Mouse (Mus musculus) hindbrain, postnatal 0 days (tissue): Measurements from ENCODE around the gene Zfp607b. TPM values are rescaled to one million over a fixed set of nuclear protein-coding genes. Genes with fewer than 3 reads are reported as not detected.

Experiments used
- ATAC-seq: fragments of 200-750 bp; cut with Nextera tagmentation; 2 replicates; pipeline ENCODE4 v1.8.0; 2017; ENCODE audit warnings: mild to moderate bottlenecking, moderate TSS enrichment, moderate library complexity
- DNase-seq: peaks from one replicate; pipeline ENCODE4 v3.0.0-alpha.2; 2015; ENCODE audit warnings: low spot score
- H3K27ac ChIP-seq: fragments of 300-500 bp; sonication (generic); 2 replicates; pipeline ENCODE4 v1.5.1; 2014; ENCODE audit warnings: mild to moderate bottlenecking
- H3K27me3 ChIP-seq: fragments of 300-500 bp; sonication (generic); 2 replicates; pipeline ENCODE4 v1.6.1; 2014; ENCODE audit warnings: low read length, mixed read lengths; ENCODE audit not compliant: insufficient read depth
- H3K36me3 ChIP-seq: fragments of 300-500 bp; sonication (generic); 2 replicates; pipeline ENCODE4 v1.6.1; 2014; ENCODE audit warnings: low read length, mixed read lengths; ENCODE audit not compliant: insufficient read depth
- H3K4me1 ChIP-seq: fragments of 300-500 bp; sonication (generic); 2 replicates; pipeline ENCODE4 v1.6.1; 2014; ENCODE audit warnings: antibody characterized with exemption, low read length, mixed read lengths; ENCODE audit not compliant: insufficient read depth
- H3K4me2 ChIP-seq: fragments of 300-500 bp; sonication (generic); 2 replicates; pipeline ENCODE4 v1.6.1; 2014; ENCODE audit warnings: low read depth, mild to moderate bottlenecking, low read length, moderate library complexity, mixed read lengths
- H3K4me3 ChIP-seq: fragments of 300-500 bp; sonication (generic); 2 replicates; pipeline ENCODE4 v1.5.1; 2014; ENCODE audit warnings: low read length
- H3K9ac ChIP-seq: fragments of 300-500 bp; sonication (generic); replicated peaks from 2 replicates; pipeline ENCODE4 v1.6.1; 2014; ENCODE audit warnings: mild to moderate bottlenecking, low read length, moderate library complexity, mixed read lengths
- H3K9me3 ChIP-seq: fragments of 300-500 bp; sonication (generic); 2 replicates; pipeline ENCODE4 v1.6.1; 2016; ENCODE audit warnings: low read length, mixed read lengths
- CTCF ChIP-seq: IDR thresholded peaks from 2 replicates; pipeline ENCODE4 v1.5.1; 2016; ENCODE audit warnings: antibody characterized with exemption, control low read depth, low read depth
- WGBS: fragments of 180-500 bp; shearing (Covaris S2); extraction: QIAGEN DNeasy Blood & Tissue Kit; methylation state at CpG from one replicate; pipeline ENCODE4 v1.1.7; 2014; 5-methylcytosine and 5-hydroxymethylcytosine counted together
- polyA plus RNA-seq: library from polyadenylated mRNA; unstranded; fragments of >200 nt; fragmentation: Nextera tagmentation; extraction: Ambion mirVana; gene quantifications from 2 replicates; pipeline ENCODE4 v1.2.1, GENCODE M21; 2015
- total RNA-seq: library from RNA; depleted of rRNA; stranded (reverse); fragments of >200 nt; gene quantifications from 2 replicates; pipeline ENCODE4 v1.2.3, GENCODE M21; 2014; rRNA removed

The Zfp607b gene
- total and polyA plus RNA-seq, 2 experiments from 2014 or later: 5.6 to 8.5 TPM

DNA sequence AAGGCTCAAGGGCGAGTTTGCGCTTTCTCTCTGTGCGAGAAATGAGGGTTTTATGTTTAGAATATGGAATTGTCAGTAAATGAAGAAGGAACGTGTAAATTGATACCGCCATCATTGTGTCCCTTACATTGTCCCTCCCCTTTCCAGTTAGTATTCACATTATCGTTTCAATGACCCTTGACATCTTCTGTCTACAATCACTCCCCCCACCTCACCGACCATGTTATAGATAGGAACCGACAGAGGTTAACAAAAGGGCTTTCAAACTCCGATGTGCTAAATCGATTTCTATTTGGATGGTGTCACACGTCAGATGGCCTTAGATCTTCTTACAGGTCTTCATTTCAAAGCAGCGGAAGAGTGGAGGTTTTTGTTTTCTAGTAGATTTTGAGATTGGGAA, 42.8 kb downstream of the Zfp607b start:
- no peaks in the 10 kb centered on the region for H3K36me3 ChIP-seq
- H3K4me3 ChIP-seq: peak overlapping the region; percentile 62
- H3K27ac ChIP-seq: peak overlapping the region; percentile 99
- H3K27me3 ChIP-seq: no peaks in the 10 kb centered on the region
- ATAC-seq (peak; percentile 22; the same call in 1 of the 2 replicates), DNase-seq (peak; percentile 43)
- 2% methylated on average over 12 of the region's 12 CpGs for WGBS
- H3K4me2 ChIP-seq: peak overlapping the region; percentile 74
- no peak for TF ChIP-seq CTCF
- H3K9ac ChIP-seq: peak overlapping the region; percentile 95
- H3K4me1 ChIP-seq: peaks cover 12% of the 10 kb centered on the region; the same call in 1 of the 2 replicates
- H3K9me3 ChIP-seq: no peaks in the 10 kb centered on the region

DNA sequence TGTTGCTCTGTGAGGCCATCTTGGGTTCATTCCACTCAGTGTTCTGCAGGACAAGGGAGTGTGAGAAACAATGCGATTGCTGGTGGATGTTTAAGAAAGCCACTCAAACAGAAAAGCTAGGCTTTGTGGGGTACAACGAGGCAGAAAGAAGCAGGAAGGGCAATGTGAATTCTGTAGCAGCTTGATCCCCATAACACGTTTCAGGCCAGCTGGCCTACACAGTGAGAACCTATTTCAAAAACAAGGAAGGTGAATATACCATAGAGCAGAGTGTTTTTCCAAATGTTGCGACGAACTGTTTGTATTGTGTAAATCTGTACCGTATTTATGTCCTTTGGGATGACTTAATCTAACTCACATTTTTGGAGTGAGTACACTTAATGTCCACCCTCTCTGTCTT, 43.4 kb downstream of the Zfp607b start:
- ATAC-seq: no peak
- peak overlapping the region; percentile 62 for H3K4me3 ChIP-seq
- DNase-seq: no peak
- H3K4me1 ChIP-seq: peaks cover 12% of the 10 kb centered on the region; the same call in 1 of the 2 replicates
- H3K27me3 ChIP-seq: no peaks in the 10 kb centered on the region
- H3K4me2 ChIP-seq: peak overlapping the region; percentile 74
- no peaks in the 10 kb centered on the region for H3K36me3 ChIP-seq
- H3K9ac ChIP-seq: peak overlapping the region; percentile 95
- no peak for TF ChIP-seq CTCF
- WGBS: 45% methylated on average over 6 of the region's 6 CpGs
- H3K9me3 ChIP-seq: no peaks in the 10 kb centered on the region
- H3K27ac ChIP-seq: peak overlapping the region; percentile 99

DNA sequence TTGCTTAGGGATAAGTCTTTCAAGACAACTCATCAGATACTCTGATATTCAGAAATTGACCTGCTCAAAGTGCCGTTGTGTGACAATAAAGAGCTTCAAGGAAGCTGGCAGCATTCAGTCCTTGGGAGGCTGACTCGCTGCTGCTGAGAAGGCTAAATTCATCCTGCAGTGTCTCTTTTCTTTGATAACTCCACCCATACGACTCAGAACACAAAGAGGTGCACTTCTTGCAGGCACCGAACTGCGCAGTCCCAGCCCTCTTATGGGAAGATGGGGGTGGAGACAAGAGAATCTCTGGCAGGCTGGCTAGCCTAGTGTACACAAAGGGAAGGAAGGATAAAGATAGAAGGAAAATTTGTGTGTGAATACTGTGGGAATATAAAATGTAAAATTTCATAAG, 46.3 kb downstream of the Zfp607b start:
- H3K27ac ChIP-seq: peak overlapping the region; percentile 58
- H3K4me1 ChIP-seq: peaks cover 12% of the 10 kb centered on the region; the same call in 1 of the 2 replicates
- no peaks in the 10 kb centered on the region for H3K9me3 ChIP-seq
- WGBS: 15% methylated on average over 5 of the region's 5 CpGs
- TF ChIP-seq CTCF: no peak
- H3K4me2 ChIP-seq: peak overlapping the region; percentile 35
- 0 out of 2 replicates have a peak overlapping the region, but pooled peaks have one; percentile 2 for H3K4me3 ChIP-seq
- peak; percentile 47 for DNase-seq
- no peaks in the 10 kb centered on the region for H3K27me3 ChIP-seq
- no peak for ATAC-seq
- H3K9ac ChIP-seq: peak overlapping the region; percentile 21; the same call in 1 of the 2 replicates
- peaks cover 21% of the 10 kb centered on the region for H3K36me3 ChIP-seq

Other genes with a start within 250 kb of the Zfp607b start
- gene Sptbn4, start 241.7 kb upstream of the Zfp607b start, total RNA-seq: 24.1 and 24.8 TPM in 2 replicates
- 2.8 and 3.4 TPM in 2 replicates for gene Sptbn4, start 241.7 kb upstream of the Zfp607b start, polyA plus RNA-seq
- 19.7 and 23.9 TPM in 2 replicates for gene Blvrb, start 241.4 kb upstream of the Zfp607b start, total RNA-seq
- gene Blvrb, start 241.4 kb upstream of the Zfp607b start, polyA plus RNA-seq: 23.0 and 23.4 TPM in 2 replicates
- 5.0 and 6.3 TPM in 2 replicates for gene Sertad3, start 215.6 kb upstream of the Zfp607b start, total RNA-seq
- 7.9 and 8.4 TPM in 2 replicates for gene Sertad3, start 215.6 kb upstream of the Zfp607b start, polyA plus RNA-seq
- 7.2 and 9.4 TPM in 2 replicates for gene Sertad1, start 202.4 kb upstream of the Zfp607b start, total RNA-seq
- 7.7 and 8.8 TPM in 2 replicates for gene Sertad1, start 202.4 kb upstream of the Zfp607b start, polyA plus RNA-seq
- 1.8 and 2.1 TPM in 2 replicates for gene Prx, start 190.0 kb upstream of the Zfp607b start, total RNA-seq
- 2.1 and 2.5 TPM in 2 replicates for gene Prx, start 190.0 kb upstream of the Zfp607b start, polyA plus RNA-seq
- 0.73 and 1.8 TPM in 2 replicates for gene Hipk4, start 166.1 kb upstream of the Zfp607b start, total RNA-seq
- gene Hipk4, start 166.1 kb upstream of the Zfp607b start, polyA plus RNA-seq: 1.6 and 1.9 TPM in 2 replicates
- gene Pld3, start 136.1 kb upstream of the Zfp607b start, total RNA-seq: 307 and 308 TPM in 2 replicates
- 268 and 287 TPM in 2 replicates for gene Pld3, start 136.1 kb upstream of the Zfp607b start, polyA plus RNA-seq
- 8.1 and 8.2 TPM in 2 replicates for gene 2310022A10Rik, start 136.1 kb upstream of the Zfp607b start, total RNA-seq
- 25.7 and 26.1 TPM in 2 replicates for gene 2310022A10Rik, start 136.1 kb upstream of the Zfp607b start, polyA plus RNA-seq
- 60.6 and 83.1 TPM in 2 replicates for gene Akt2, start 97.8 kb upstream of the Zfp607b start, total RNA-seq
- 62.3 and 64.0 TPM in 2 replicates for gene Akt2, start 97.8 kb upstream of the Zfp607b start, polyA plus RNA-seq
- gene Ttc9b, start 35.4 kb upstream of the Zfp607b start, total RNA-seq: 104 and 132 TPM in 2 replicates
- gene Ttc9b, start 35.4 kb upstream of the Zfp607b start, polyA plus RNA-seq: 124 and 127 TPM in 2 replicates
- gene Map3k10, start 14.7 kb upstream of the Zfp607b start, total RNA-seq: 141 and 162 TPM in 2 replicates
- gene Map3k10, start 14.7 kb upstream of the Zfp607b start, polyA plus RNA-seq: 21.4 and 22.9 TPM in 2 replicates
- gene Zfp60, start 42.0 kb downstream of the Zfp607b start, total RNA-seq: 24.3 and 25.3 TPM in 2 replicates
- gene Zfp60, start 42.0 kb downstream of the Zfp607b start, polyA plus RNA-seq: 35.1 and 36.0 TPM in 2 replicates
- gene Zfp626, start 117.9 kb downstream of the Zfp607b start, total RNA-seq: 4.5 and 4.7 TPM in 2 replicates
- gene Zfp626, start 117.9 kb downstream of the Zfp607b start, polyA plus RNA-seq: 1.1 TPM in 2 replicates
- gene Zfp59, start 149.3 kb downstream of the Zfp607b start, total RNA-seq: 3.7 and 6.7 TPM in 2 replicates
- 4.1 and 5.1 TPM in 2 replicates for gene Zfp59, start 149.3 kb downstream of the Zfp607b start, polyA plus RNA-seq
- gene Zfp607a, start 168.2 kb downstream of the Zfp607b start, total RNA-seq: 1.5 and 2.1 TPM in 2 replicates
- gene Zfp607a, start 168.2 kb downstream of the Zfp607b start, polyA plus RNA-seq: 0.39 and 0.90 TPM in 2 replicates
- gene Zfp974, start 240.1 kb downstream of the Zfp607b start, total RNA-seq: 9.0 and 13.2 TPM in 2 replicates
- 6.3 and 7.2 TPM in 2 replicates for gene Zfp974, start 240.1 kb downstream of the Zfp607b start, polyA plus RNA-seq